Mouse (Mus musculus): ENCODE results near the gene Rpl3. TPM values are rescaled to one million over a fixed set of nuclear protein-coding genes. Genes with fewer than 3 reads are reported as not detected.

Rpl3 gene
- 100 to 1,000 TPM; 558 to 583 TPM for total RNA-seq (2021)
- long read RNA-seq, experiment 1, transcript Rpl3-204 (9 exons, 1,877 nt) = minor isoform, 7 of 495 reads
- long read RNA-seq, experiment 1, transcript Rpl3-201 (10 exons, 1,351 nt) = major isoform, 455 of 495 reads
- long read RNA-seq, experiment 1, partial matches to known transcripts = 26 of 495 reads
- long read RNA-seq, experiment 1, other reads (novel, unspliced or antisense) = 7 of 495 reads
- long read RNA-seq, experiment 2, transcript Rpl3-204 (9 exons, 1,877 nt) = minor isoform, 12 of 596 reads
- long read RNA-seq, experiment 2, transcript Rpl3-201 (10 exons, 1,351 nt) = major isoform, 559 of 596 reads
- long read RNA-seq, experiment 2, partial matches to known transcripts = 17 of 596 reads
- long read RNA-seq, experiment 2, other reads (novel, unspliced or antisense) = 8 of 596 reads

DNA sequence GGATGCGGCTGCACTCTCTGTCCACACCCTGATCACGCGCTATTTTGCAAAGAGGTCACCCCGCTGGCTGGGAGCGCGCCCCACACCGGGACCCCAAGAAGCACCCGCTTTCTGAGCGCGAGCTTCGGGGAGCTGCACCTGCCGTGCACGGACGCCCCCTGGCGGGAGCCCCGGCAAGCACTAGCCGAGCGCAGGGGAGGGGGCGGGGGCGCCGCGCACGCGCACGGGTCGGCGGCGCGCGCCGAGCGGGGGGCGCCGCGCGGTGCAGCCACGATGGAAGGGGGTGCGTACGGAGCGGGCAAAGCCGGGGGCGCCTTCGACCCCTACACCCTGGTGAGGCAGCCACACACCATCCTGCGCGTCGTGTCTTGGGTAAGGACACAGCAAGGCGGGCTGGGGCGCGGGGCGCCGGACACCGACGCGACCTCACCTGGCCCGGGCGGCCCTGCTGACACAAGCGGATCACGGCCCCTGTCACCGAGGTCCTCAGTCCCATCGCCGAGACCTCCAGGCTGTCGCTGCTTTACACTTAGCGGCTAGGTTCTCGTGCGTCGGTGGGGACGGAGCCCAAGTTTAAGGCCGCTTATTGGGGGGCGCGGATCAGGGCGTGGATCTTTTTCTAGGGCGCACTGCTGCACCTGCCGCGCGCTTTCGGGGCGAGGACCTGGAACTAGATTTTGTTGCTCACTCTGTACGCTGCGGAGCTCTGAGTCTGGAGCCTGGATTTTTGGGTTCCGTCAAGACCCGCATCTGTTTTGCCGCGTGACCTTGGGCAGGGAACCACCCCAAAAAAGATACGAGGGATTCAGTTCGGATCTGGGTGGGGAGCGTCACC lies at the start of gene Rpl3, which contains the start of gene Syngr1:
TSS of gene Rpl3 (minus strand) at position 748 of the 835 bp plus-strand sequence.
TSS of gene Syngr1 (plus strand) at position 214 of the 835 bp plus-strand sequence.
- DNase-seq (ENCODE audit: low spot score in 2 of 2) = peak; percentile 82 to 94
- H3K27ac ChIP-seq = peak within 1 kb of the TSS; percentile 92
- peak; percentile 80 for TF ChIP-seq CTCF (conservative IDR thresholded peaks at IDR 0.05)
- peak within 1 kb of the TSS; percentile 94 for H3K4me3 ChIP-seq

GRCm38 (mm10) chr15:80140878-80141277 lies 49.2 kb upstream of the Rpl3 start:
- no peak for TF ChIP-seq CTCF (conservative IDR thresholded peaks at IDR 0.05)
- no peak for DNase-seq (ENCODE audit: low spot score in 2 of 2)
- H3K4me3 ChIP-seq = no peak overlapping the region
- H3K27ac ChIP-seq = no peak overlapping the region

- TF ChIP-seq CTCF (conservative IDR thresholded peaks at IDR 0.05) = no peak
- Histone ChIP-seq H3K4me3 (no peak overlapping the region), H3K27ac (no peak overlapping the region)
- no peak for DNase-seq (ENCODE audit: low spot score in 2 of 2)
Observed at GRCm38 (mm10) chr15:80140302-80140701, 48.6 kb upstream of the Rpl3 start.

- no peak overlapping the region for H3K4me3 ChIP-seq
- DNase-seq (ENCODE audit: low spot score in 2 of 2) = peak; percentile 39 to 69
- peak; percentile 36; the same call in 1 of the 2 replicates for TF ChIP-seq CTCF (conservative IDR thresholded peaks at IDR 0.05)
- H3K27ac ChIP-seq = peak overlapping the region; percentile 84
Observed at GRCm38 (mm10) chr15:80137945-80138791, 46.5 kb upstream of the Rpl3 start.

DNA sequence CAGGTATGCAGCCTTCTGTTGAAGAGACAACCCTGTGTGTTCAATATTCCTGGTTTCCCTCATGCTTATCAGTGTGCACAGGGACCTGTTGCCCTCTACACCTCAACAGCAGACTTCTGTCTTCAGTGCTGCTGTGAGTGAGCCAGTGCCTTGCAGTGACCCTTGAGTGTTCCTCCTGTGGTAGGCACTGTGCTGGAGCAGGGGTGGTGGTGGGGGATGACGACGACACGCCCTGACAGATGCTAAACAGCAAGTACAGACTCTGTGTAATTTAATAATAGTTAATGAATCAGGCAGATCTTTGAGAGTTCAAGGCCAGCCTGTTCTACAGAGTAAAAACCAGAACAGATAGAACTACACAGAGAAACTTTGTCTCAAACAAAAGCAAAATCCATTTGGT lies 45.0 kb upstream of the Rpl3 start:
- Histone ChIP-seq H3K4me3 (no peak overlapping the region), H3K27ac (peak overlapping the region; percentile 84)
- no peak for TF ChIP-seq CTCF (conservative IDR thresholded peaks at IDR 0.05)
- no peak for DNase-seq (ENCODE audit: low spot score in 2 of 2)

GRCm38 (mm10) chr15:80135499-80135898 lies 43.8 kb upstream of the Rpl3 start:
- TF ChIP-seq CTCF (conservative IDR thresholded peaks at IDR 0.05) = no peak
- Histone ChIP-seq H3K27ac (no peak overlapping the region), H3K4me3 (no peak overlapping the region)
- DNase-seq (ENCODE audit: low spot score in 2 of 2) = no peak

DNA sequence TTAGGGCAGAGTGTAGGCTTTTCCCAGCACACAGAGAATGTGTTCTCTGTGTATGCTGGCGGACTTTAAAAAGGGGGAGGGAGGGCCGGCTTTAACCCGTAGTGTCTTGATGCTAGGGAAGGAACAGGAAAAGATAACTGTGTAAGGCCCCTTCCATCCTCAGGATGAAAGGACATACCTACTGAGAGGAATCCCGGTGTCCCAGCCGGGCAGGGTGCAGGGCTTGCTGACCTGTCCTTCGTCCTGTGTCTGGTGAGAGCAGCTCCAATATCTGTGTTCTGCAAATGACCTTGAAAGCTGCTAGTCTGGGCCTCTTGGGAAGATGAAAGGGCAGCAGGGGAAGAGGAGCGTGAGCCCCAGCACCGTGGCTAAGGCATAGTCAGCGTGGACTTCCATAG lies 42.8 kb upstream of the Rpl3 start:
- DNase-seq (ENCODE audit: low spot score in 2 of 2) = no peak
- Histone ChIP-seq H3K4me3 (peak overlapping the region; percentile 93), H3K27ac (peak overlapping the region; percentile 99)
- no peak for TF ChIP-seq CTCF (conservative IDR thresholded peaks at IDR 0.05)

GRCm38 (mm10) chr15:80133682-80134449 lies 42.2 kb upstream of the Rpl3 start:
- H3K4me3 ChIP-seq = peak overlapping the region; percentile 93
- no peak for TF ChIP-seq CTCF (conservative IDR thresholded peaks at IDR 0.05)
- peak overlapping the region; percentile 99 for H3K27ac ChIP-seq
- DNase-seq (ENCODE audit: low spot score in 2 of 2) = no peak

DNA sequence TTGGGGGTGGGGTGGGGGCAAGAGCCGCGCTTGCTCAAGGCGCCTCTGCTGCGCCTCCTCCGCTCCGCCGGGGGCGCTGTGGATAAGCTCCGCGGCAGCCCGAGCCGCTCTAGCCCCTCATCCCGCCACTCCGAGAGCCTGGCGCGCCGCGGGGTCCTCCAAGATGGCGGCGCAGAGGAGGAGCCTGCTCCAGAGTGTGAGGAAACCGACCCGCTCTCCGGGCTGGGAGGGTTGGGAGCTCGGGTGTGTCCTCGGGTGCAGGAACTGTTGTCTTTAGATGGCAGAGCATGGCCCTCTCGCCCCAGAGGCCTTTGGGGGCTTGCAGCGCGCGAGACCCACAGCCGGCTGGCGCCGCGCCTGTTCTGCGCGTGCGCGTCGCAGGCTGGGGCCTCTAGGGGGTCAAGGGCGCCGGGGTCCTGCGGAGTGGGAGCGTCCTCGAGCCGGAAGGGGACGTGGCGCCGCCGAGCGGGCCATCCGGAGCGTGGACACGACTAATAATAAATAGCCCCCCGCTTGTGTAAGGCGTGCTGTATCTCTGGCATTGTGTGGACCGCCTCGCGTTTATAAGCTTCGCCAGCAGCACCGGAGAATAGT lies 41.4 kb upstream of the Rpl3 start, which contains the start of gene Tab1:
TSS of gene Tab1 (plus strand) at position 135 of the 594 bp plus-strand sequence.
- TF ChIP-seq CTCF (conservative IDR thresholded peaks at IDR 0.05) = peak; percentile 93
- Histone ChIP-seq H3K4me3 (peak within 1 kb of the TSS; percentile 93), H3K27ac (peak within 1 kb of the TSS; percentile 99)
- DNase-seq (ENCODE audit: low spot score in 2 of 2) = peak; percentile 91 to 94

GRCm38 (mm10) chr15:80132452-80132851 lies 40.8 kb upstream of the Rpl3 start:
- H3K27ac ChIP-seq = peak overlapping the region; percentile 99; the same call in 1 of the 2 replicates
- peak overlapping the region; percentile 93 for H3K4me3 ChIP-seq
- DNase-seq (ENCODE audit: low spot score in 2 of 2) = no peak
- TF ChIP-seq CTCF (conservative IDR thresholded peaks at IDR 0.05) = no peak

DNA sequence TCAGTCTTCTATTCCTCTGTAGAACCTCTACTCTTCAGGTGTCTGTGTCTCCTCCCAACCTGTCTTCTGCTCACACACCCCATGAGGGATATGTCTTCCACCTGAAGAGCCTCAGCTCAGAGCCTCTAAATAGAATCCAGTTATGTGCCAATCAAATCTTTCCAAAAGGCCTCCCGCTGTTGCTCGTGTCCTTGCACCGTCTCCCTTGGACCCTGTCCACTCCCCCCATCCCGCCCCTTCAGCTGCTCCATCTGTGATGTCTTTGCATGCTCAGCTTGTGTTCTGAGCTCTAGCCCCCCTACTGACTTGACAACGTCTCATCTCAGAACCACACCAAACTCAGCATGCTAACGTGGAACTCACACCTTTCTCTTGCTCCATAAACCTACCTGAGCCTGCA lies 39.8 kb upstream of the Rpl3 start:
- H3K27ac ChIP-seq = no peak overlapping the region
- TF ChIP-seq CTCF (conservative IDR thresholded peaks at IDR 0.05) = no peak
- no peak overlapping the region for H3K4me3 ChIP-seq
- no peak for DNase-seq (ENCODE audit: low spot score in 2 of 2)

Measured in layer of hippocampus, adult 2 months (tissue).